Mouse (Mus musculus) hindbrain, embryonic 12.5 days (tissue): ENCODE measurements at regions not wholly inside any gene's neighbourhood (a gene's known extent, or its start where the extent isn't known, plus 50 kb on each side); places are given as distances from the start of the nearest gene placed in this dataset.

Experiments
- ATAC-seq: fragments of 200-750 bp; cut with Nextera tagmentation; 2 replicates; pipeline ENCODE4 v1.8.0; 2017; ENCODE audit warnings: moderate TSS enrichment; ENCODE audit not compliant: low FRiP score
- H3K27ac ChIP-seq: fragments of 300-500 bp; sonication (generic); 2 replicates; pipeline ENCODE4 v1.5.1; 2016; ENCODE audit warnings: mild to moderate bottlenecking
- H3K27me3 ChIP-seq: fragments of 300-500 bp; sonication (generic); 2 replicates; pipeline ENCODE4 v1.6.1; 2016; ENCODE audit warnings: mild to moderate bottlenecking
- H3K36me3 ChIP-seq: fragments of 300-500 bp; sonication (generic); 2 replicates; pipeline ENCODE4 v1.6.1; 2016; ENCODE audit warnings: mild to moderate bottlenecking
- H3K4me1 ChIP-seq: fragments of 300-500 bp; sonication (generic); 2 replicates; pipeline ENCODE4 v1.6.1; 2016
- H3K4me2 ChIP-seq: fragments of 300-500 bp; sonication (generic); replicated peaks from 2 replicates; pipeline ENCODE4 v1.6.1; 2016; ENCODE audit warnings: mild to moderate bottlenecking
- H3K4me3 ChIP-seq: fragments of 300-500 bp; sonication (generic); 2 replicates; pipeline ENCODE4 v1.5.1; 2016; ENCODE audit warnings: mild to moderate bottlenecking
- H3K9ac ChIP-seq: fragments of 300-500 bp; sonication (generic); 2 replicates; pipeline ENCODE4 v1.6.1; 2016; ENCODE audit warnings: mild to moderate bottlenecking, moderate library complexity
- H3K9me3 ChIP-seq: fragments of 300-500 bp; sonication (generic); replicated peaks from 2 replicates; pipeline ENCODE4 v1.6.1; 2016; ENCODE audit warnings: mild to moderate bottlenecking
- WGBS: fragments of 180-500 bp; shearing (Covaris S2); methylation state at CpG from one replicate; pipeline ENCODE4 v1.1.7; 2016; 5-methylcytosine and 5-hydroxymethylcytosine counted together

DNA sequence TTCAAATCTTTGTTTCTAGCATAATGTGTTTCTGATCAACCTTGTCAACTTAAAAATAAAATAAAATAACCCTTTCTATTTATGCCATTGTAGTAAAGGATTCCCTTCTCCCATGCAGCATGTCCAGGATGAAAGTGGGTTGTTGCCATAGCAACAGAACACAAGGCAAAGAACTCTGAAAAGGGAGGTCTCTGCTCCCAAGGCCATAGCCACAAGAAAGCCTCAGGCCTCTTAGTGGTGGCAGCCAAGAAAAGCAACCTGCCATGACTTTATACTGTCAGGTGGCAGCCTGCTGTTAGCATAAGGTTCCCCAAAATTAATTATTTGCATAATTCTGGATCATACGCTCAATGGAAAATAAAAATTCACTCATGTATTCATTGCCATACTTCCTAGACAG lies 98.4 kb upstream of the Klf7 start:
- ATAC-seq: no peak
- no peaks in the 10 kb centered on the region for H3K9me3 ChIP-seq
- WGBS: 75% methylated on average over 1 of the region's 1 CpGs

GRCm38 (mm10) chr1:64220040-64220439 lies 98.0 kb upstream of the Klf7 start:
- Histone ChIP-seq H3K36me3 (no peaks in the 10 kb centered on the region), H3K4me1 (peaks cover 20% of the 10 kb centered on the region), H3K27ac (no peak overlapping the region), H3K4me2 (no peak overlapping the region), H3K9me3 (no peaks in the 10 kb centered on the region), H3K27me3 (no peaks in the 10 kb centered on the region), H3K9ac (no peak overlapping the region), H3K4me3 (no peak overlapping the region)
- WGBS: 69% methylated on average over 5 of the region's 5 CpGs
- ATAC-seq: no peak

More for the DNA sequence above, 98.4 kb upstream of the Klf7 start:
- Histone ChIP-seq H3K4me3 (no peak overlapping the region), H3K27ac (no peak overlapping the region), H3K4me1 (peaks cover 20% of the 10 kb centered on the region), H3K4me2 (no peak overlapping the region), H3K27me3 (no peaks in the 10 kb centered on the region), H3K36me3 (no peaks in the 10 kb centered on the region), H3K9ac (no peak overlapping the region)

- Histone ChIP-seq H3K27me3 (no peaks in the 10 kb centered on the region), H3K27ac (no peak overlapping the region), H3K4me1 (peaks cover 10% of the 10 kb centered on the region), H3K4me2 (no peak overlapping the region), H3K9me3 (no peaks in the 10 kb centered on the region), H3K36me3 (no peaks in the 10 kb centered on the region), H3K4me3 (no peak overlapping the region), H3K9ac (no peak overlapping the region)
- no peak for ATAC-seq
- 75% methylated on average over 4 of the region's 4 CpGs for WGBS
Observed at GRCm38 (mm10) chr1:64215646-64216045, 93.6 kb upstream of the Klf7 start.

DNA sequence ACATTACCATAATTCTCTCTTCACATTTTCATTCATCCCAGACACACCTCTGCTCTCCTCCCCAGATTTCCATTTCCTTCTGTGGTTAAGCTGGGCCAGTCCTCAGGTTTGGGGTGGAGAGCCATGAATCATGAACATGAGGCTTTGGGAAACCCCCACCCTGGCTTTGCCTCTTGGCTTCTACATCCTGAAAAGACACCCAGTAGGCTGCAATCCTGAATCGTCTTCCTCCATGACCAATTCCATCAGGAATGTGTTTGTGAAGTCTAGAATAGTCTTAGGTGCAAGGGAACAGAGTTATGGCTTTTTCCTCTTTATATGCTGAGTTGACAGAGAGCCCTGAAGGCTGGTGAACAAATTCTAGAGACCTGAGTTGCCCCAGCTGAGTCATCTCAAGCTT lies 87.0 kb upstream of the Klf7 start:
- Histone ChIP-seq H3K27ac (no peak overlapping the region), H3K4me1 (peaks cover 3% of the 10 kb centered on the region), H3K27me3 (no peaks in the 10 kb centered on the region), H3K4me3 (no peak overlapping the region), H3K4me2 (no peak overlapping the region), H3K9me3 (peaks cover 14% of the 10 kb centered on the region; the same call in 1 of the 2 replicates), H3K36me3 (no peaks in the 10 kb centered on the region), H3K9ac (no peak overlapping the region)
- WGBS: 82% methylated on average over 1 of the region's 1 CpGs
- ATAC-seq: no peak

- no peak for ATAC-seq
- no peak overlapping the region for H3K4me2 ChIP-seq
- peaks cover 10% of the 10 kb centered on the region for H3K4me1 ChIP-seq
- H3K9ac ChIP-seq: no peak overlapping the region
- 29% methylated on average over 5 of the region's 5 CpGs for WGBS
- no peak overlapping the region for H3K4me3 ChIP-seq
- no peaks in the 10 kb centered on the region for H3K36me3 ChIP-seq
- peaks cover 10% of the 10 kb centered on the region; the same call in 1 of the 2 replicates for H3K9me3 ChIP-seq
- no peak overlapping the region for H3K27ac ChIP-seq
- no peaks in the 10 kb centered on the region for H3K27me3 ChIP-seq
Observed at GRCm38 (mm10) chr1:64200387-64201023, 78.4 kb upstream of the Klf7 start.

- H3K9ac ChIP-seq: no peak overlapping the region
- H3K9me3 ChIP-seq: no peaks in the 10 kb centered on the region
- no peak overlapping the region for H3K4me2 ChIP-seq
- H3K27me3 ChIP-seq: no peaks in the 10 kb centered on the region
- H3K4me3 ChIP-seq: no peak overlapping the region
- no peak overlapping the region for H3K27ac ChIP-seq
- no peak for ATAC-seq
- H3K36me3 ChIP-seq: no peaks in the 10 kb centered on the region
- H3K4me1 ChIP-seq: peaks cover 10% of the 10 kb centered on the region
- 83% methylated on average over 5 of the region's 5 CpGs for WGBS
Observed at GRCm38 (mm10) chr1:64198781-64199180, 76.7 kb upstream of the Klf7 start.

DNA sequence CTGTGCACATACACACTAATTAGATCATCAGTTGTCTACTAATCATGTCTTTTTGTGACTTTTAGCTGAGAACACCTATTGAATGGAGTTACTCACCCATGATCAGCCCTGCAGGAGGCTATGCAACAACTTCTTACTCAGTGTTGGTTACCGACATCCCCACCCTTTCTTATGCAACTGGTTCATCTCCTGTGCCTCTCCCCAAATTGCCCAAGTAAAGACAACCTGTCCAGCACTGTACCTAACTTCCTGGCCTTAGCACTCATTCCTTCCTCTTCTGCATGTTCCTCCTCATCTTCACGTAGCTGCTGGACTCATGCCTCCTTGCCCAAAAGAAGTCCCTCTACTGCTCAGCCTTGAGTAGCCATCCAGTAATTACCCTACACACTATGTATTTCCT lies 76.2 kb upstream of the Klf7 start:
- 53% methylated on average over 2 of the region's 2 CpGs for WGBS
- H3K27me3 ChIP-seq: no peaks in the 10 kb centered on the region
- ATAC-seq: no peak
- no peak overlapping the region for H3K9ac ChIP-seq
- peaks cover 13% of the 10 kb centered on the region for H3K4me1 ChIP-seq
- H3K36me3 ChIP-seq: no peaks in the 10 kb centered on the region
- H3K4me3 ChIP-seq: no peak overlapping the region
- H3K27ac ChIP-seq: no peak overlapping the region
- no peak overlapping the region for H3K4me2 ChIP-seq
- no peaks in the 10 kb centered on the region for H3K9me3 ChIP-seq

- no peaks in the 10 kb centered on the region for H3K36me3 ChIP-seq
- peaks cover 33% of the 10 kb centered on the region for H3K4me1 ChIP-seq
- H3K27ac ChIP-seq: no peak overlapping the region
- no peak overlapping the region for H3K4me2 ChIP-seq
- WGBS: 11% methylated on average over 4 of the region's 4 CpGs
- ATAC-seq: 0 out of 2 replicates have a peak, but pooled peaks have one; percentile 42
- no peak overlapping the region for H3K9ac ChIP-seq
- H3K4me3 ChIP-seq: no peak overlapping the region
- no peaks in the 10 kb centered on the region for H3K27me3 ChIP-seq
- no peaks in the 10 kb centered on the region for H3K9me3 ChIP-seq
Observed at GRCm38 (mm10) chr1:64195970-64196491, 73.9 kb upstream of the Klf7 start.

- 84% methylated on average over 4 of the region's 4 CpGs for WGBS
- Histone ChIP-seq H3K27ac (no peak overlapping the region), H3K27me3 (no peaks in the 10 kb centered on the region), H3K4me1 (peaks cover 32% of the 10 kb centered on the region), H3K4me2 (no peak overlapping the region), H3K9me3 (no peaks in the 10 kb centered on the region), H3K36me3 (no peaks in the 10 kb centered on the region), H3K9ac (no peak overlapping the region), H3K4me3 (no peak overlapping the region)
- ATAC-seq: no peak
Observed at GRCm38 (mm10) chr1:64195294-64195693, 73.2 kb upstream of the Klf7 start.

DNA sequence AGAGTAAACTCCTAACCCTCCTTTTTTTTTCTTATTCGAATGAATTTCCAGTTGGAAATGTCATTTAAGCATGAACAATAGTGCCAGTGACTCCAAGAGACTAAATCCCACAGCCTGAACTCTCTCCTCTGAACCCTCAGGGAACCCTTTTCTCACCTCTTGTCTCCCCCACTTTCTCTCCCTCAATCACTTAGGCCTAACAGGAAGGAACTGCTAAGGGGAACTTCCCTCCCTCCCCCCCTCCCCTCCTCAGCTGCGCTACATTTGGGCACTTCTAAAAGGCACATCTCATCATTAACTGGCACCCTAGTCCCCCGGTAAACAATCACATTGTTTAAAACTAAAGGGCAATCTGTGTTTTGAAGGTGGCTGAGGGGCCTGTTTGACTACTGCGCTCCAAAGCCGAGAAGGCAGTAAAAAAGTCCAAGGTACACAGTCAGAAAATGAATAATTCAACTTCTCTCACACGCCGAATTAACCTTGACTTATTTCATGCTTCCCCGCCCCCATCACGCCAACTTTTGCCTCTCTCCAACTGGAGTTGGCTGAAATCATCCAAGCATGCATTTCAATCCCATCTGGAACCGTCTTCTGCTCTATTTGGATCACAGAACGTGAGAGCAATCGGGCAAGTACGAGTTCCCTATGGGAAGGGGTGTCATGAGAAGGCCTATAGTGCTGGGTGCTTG lies 71.2 kb upstream of the Klf7 start:
- no peak for ATAC-seq
- H3K27me3 ChIP-seq: no peaks in the 10 kb centered on the region
- no peak overlapping the region for H3K4me2 ChIP-seq
- no peaks in the 10 kb centered on the region for H3K9me3 ChIP-seq
- H3K4me3 ChIP-seq: no peak overlapping the region
- peaks cover 44% of the 10 kb centered on the region for H3K4me1 ChIP-seq
- 37% methylated on average over 13 of the region's 13 CpGs for WGBS
- H3K27ac ChIP-seq: no peak overlapping the region
- no peaks in the 10 kb centered on the region for H3K36me3 ChIP-seq
- no peak overlapping the region for H3K9ac ChIP-seq

- Histone ChIP-seq H3K27me3 (no peaks in the 10 kb centered on the region), H3K27ac (no peak overlapping the region), H3K9ac (no peak overlapping the region), H3K4me3 (no peak overlapping the region), H3K4me1 (peaks cover 44% of the 10 kb centered on the region), H3K4me2 (no peak overlapping the region), H3K36me3 (no peaks in the 10 kb centered on the region), H3K9me3 (no peaks in the 10 kb centered on the region)
- ATAC-seq: no peak
- 87% methylated on average over 3 of the region's 3 CpGs for WGBS
Observed at GRCm38 (mm10) chr1:64192736-64193135, 70.7 kb upstream of the Klf7 start.

DNA sequence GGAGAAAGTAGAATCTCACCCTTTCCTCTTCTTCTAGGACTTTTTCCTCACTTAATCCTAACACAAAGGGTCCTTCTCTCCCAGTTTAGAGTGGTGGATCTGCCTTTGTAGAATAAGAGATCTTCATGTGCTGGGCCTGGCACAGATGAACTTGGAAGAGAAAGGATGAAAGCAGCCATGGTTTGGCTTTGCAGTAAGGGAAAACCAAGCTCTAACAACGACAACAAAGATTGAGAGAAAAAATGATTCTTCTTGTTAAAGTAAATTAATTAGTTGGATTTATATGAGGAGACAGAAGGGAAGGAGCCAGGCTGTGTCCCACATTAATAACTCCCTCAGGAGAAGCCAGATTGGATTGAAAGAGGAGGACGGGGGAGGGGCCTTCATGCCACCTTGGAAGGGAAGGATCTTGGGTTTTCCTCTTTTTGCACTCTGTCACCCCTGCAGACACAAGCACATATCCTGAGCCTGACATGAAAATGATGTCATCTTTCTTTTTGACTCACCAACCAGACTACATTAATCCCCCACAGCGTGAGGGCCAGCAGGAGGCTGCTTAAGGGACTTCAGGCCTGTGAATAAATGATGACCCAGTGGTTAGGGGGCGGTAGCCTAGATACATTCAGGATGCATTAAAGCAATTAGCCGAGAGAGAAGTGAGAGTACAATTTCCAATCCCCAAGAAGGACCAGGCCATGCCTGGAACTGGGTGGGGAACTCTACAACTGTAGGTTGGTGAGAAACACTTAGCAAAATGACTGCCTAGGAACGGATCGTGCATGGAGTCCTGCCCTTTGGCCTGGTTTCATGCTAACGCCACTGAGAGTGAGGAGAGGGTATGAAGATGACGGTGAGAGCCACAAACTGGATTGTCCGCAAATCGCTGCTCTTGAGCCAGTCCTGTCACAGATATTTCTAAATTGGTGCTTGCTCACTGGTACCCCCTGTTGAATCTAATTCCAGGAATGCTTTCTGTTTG lies 69.4 kb upstream of the Klf7 start:
- Histone ChIP-seq H3K4me2 (no peak overlapping the region), H3K9ac (no peak overlapping the region), H3K4me1 (peaks cover 44% of the 10 kb centered on the region), H3K27me3 (no peaks in the 10 kb centered on the region), H3K9me3 (no peaks in the 10 kb centered on the region), H3K4me3 (no peak overlapping the region), H3K36me3 (no peaks in the 10 kb centered on the region), H3K27ac (peak overlapping the region; percentile 23; the same call in 1 of the 2 replicates)
- 48% methylated on average over 11 of the region's 11 CpGs for WGBS
- peak; percentile 47 for ATAC-seq
